Mouse (Mus musculus): ENCODE results near the gene Ralgapa1.
"Not testable (repeated sequence)": the region's sequence is repeated elsewhere in the genome, so short reads cannot be mapped to it uniquely, and the experiment has no call there.

Gene Ralgapa1

DNA sequence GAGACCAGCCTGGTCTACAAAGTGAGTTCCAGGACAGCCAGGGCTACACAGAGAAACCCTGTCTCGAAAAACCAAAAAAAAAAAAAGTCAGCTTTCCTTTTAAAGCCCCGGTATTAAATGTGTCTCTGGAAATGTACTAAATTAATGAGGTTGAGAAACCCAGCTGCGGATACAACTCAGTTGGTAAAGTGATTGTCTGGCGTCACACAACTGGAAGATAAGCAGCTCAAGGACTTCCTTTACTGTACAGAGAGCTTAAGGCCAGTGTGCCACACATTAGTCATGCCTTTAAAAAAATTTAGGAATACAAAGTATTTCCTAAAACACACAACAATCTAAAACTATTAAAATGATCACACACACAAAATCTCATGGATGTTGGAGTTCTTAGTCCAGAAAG, 22.2 kb downstream of the Ralgapa1 start:
- DNase-seq: no peak

DNA sequence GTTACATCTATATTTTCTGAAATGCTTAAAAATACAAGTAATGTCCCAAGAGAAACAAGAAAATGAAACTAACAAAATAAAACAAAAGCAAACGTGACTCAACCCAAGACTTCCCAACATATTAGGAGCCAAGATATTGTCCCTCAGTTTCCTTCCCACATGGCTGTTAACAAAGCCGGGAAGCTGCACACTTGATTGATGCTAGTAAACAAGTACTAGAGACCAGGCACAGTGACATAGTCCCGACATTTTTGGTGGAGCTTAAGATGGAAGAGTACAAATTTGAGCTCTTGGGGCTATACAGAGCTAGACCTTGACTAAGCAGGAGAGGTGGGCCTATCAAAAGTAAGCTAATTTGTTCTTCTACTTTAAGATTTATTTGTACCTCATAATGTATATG, 23.9 kb downstream of the Ralgapa1 start:
- no peak for DNase-seq

DNA sequence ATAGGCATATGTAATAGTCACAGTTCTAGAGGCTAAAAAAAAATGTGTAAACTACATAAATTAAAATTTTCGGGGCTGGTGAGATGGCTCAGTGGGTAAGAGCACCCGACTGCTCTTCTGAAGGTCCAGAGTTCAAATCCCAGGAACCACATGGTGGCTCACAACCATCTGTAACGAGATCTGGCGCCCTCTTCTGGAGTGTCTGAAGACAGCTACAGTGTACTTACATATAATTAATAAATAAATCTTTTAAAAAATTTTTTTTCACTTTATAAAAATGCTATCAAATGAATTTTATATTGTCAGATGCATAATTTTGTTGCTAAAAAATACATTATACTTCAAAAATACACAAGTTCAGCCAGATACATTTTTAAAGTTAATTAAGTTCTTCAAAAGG, 26.5 kb downstream of the Ralgapa1 start:
- DNase-seq: not testable (repeated sequence)

DNA sequence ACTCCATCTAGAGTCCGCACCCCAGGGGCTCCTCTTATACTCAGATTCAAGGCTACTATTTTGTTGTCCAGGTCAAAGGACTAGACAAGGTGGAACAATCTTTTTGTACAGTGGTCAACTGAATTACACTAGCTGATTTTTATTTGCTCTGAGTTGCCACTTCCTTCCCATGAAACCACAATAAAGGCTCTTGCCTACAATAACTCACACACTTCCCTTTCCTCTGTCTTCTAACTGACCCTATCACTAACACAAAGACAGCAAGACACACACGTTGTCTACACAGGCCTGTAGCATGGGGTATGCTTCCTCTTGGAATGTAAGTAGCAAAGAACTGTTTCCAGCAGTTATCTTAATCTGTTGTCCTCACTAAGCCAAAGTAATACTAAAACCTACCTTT, 35.7 kb downstream of the Ralgapa1 start:
- DNase-seq: no peak

DNA sequence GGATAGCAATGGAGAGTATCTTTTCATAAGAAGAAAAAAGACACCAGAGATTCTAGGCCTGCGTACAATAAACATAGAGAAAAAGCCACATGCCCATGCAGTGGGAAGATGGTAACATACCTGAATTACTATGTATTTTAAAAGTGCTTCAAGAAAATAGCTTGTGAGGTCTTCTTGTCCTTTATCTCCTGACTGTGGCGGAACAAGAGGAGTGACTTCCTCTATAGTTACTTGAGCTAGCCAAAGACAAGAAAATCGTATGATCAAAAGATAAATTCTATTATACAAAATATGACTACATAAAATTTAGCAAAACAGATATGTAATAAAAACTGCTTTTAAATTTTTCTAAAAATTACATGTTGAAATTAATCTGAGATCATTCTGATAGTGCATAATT, 38.3 kb downstream of the Ralgapa1 start:
- no peak for DNase-seq

DNA sequence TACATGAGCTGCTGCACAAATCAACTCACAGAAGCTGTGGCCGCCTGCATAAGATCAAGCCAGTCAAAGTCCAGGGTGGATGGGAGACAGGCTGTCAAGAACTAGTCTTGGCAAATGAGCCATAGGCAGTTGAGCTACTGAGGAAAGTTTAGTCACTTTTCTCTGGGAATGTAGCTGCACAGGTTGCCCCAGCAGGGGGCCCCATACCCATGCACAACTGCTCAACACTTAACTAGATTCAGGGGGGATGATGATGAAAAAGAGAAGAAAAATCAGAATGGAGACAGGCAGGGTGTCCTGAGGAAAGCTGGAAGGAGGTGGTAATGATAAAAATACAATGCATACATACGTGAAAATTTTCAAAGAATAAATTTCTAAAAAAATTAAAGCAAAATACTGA, 42.7 kb downstream of the Ralgapa1 start:
- DNase-seq: peak; percentile 40

DNA sequence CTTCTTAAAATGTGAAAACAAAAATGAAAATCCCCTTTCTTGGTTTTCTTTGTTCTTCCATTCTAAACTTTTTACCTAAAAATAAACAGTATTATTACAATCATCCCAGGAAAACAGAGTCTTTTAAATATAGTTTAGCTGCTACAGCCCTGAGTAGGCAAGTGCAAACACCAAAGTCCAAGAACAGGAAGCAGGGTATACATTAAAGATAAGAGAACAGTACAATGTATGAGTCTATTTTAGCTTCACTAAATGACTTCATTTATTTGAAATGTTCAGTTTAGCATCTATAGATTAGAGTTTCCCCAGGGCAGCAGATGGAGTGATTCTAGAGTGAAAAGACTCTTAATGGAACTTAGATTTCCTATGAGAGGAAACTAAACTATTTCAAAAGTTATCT, 43.6 kb downstream of the Ralgapa1 start:
- no peak for DNase-seq

DNA sequence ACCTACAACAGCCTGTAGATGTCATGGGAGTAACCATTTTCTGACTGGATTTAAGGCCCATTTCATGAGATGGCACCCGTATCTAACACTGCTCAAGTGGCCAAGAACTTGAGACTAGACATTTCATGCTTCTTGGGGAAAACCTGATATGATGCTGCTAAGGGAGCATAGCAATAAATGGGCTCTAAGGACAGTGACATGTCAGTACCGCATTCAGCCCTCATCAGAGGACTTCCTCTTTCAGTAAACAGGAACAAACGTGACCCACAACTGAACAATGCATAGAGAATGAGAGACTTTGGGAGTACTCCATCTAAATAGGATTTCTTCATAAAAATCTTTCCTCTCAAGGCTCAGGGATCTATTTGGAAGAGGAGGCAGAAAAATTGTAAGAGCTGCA, 46.7 kb downstream of the Ralgapa1 start:
- DNase-seq: no peak

DNA sequence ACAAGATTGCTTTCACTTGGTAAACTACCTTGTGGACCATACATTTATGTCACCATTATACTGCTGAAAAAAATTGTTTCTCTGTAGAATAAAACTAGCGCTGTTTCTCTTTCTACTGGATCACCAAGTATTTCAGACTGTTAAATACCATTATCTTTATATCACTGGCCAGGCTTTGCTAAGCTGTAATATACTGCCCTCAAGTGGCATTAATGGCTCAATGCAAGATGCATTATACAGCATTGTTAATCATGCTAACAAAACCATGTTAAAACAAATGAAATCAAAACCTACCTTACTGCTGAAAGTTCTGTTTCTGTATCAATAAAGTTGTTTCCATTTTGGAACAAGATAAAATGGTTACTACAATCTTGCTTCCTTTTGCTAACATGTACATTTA, 100.6 kb downstream of the Ralgapa1 start:
- no peak for DNase-seq

DNA sequence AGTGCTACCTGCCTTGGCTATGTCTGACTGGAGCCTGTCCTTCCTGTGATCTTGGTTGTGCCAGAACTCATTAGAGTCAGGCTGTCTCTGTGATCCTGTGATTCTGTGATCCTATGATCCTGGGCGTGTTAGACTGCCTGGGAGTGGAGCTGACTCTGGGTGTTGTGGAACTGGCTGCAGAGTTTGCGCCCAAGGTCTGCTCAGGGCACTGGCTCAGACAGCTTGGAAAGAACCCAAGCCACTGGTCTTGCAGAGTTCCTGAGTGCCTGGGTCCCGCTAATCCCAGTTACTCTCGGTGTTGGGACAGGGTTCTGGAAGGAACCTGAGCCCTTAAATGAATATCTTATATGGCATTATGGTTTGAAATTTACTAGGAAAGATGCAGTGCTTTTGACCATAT, 115.1 kb downstream of the Ralgapa1 start:
- DNase-seq: no peak

DNA sequence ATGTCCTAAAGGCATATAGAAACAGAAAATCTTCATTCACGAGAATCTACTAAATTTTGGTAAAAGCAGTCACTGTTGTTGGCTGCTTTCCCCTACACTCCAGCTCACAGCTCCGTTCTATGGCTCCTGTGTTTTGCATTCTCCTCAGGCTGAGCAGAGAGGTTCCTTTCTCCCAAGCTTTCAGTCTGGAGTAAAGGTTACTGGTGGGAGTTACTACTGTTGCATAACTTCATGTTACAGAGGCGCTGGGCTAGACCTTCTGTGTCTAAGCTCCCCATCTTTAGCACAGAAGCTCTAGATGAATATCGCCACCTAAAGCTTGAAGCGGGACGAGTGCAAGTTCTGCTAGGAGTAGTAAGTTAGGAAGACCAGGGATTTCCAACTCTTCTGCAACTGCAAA, 154.3 kb downstream of the Ralgapa1 start:
- no peak for DNase-seq

DNA sequence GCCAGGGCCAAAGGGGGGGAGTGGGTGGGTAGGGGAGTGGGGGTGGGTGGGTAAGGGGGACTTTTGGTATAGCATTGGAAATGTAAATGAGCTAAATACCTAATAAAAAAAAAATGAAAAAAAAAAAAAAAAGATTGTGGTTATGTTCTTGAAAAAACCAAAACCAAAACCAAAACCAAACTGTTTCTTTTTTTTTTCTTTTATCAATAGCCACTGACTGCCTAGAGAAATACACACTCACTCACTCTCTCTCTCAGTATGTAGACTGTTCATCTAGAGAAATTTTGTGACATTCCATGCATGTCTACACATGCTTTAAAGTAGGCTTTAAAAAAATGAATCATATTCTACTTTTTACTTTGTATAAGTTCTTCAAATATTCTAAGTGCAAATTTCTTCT, 157.8 kb downstream of the Ralgapa1 start:
- not testable (repeated sequence) for DNase-seq

DNA sequence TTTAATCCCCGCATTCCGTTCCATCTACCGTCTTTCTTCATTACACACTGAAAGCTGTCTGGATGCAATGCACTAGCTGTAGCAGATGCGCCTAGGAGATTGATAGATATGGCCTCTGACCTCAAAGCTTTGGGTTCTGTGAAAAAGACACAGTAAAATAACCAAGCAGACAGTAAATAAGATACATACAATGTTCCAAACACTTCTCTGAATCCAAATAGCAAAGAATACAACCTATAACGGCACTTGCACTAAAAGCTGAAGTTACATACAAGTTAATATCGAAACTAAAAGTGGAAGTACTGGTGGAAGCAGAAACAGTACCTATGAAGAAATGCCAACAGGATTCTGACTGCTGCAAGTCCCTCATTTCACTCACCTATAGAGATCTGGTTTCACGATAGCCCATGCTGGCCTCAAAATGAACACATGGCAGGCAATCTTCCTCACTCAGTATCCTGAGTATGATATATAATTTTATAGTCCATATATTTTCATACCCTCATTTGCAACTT, 172.9 kb downstream of the Ralgapa1 start:
- DNase-seq: no peak

DNA sequence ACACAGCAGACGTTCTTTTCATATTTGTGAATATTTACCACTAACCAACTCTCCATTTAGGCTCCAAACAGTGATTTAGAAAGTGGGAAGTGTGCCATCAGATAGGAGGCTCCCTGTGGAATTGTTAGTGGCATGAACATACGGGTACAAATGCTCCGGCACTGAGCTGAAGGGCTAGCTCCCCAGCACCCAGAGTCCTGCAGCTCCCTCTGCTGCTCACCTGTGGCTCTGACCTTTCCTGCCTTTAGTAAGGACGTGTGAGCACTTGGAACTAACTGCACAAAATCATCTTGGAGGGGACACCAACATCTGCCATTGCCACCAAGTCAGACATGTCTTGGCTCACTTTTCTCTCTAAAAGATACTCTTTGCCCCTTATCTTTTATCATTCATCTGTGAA, 194.3 kb downstream of the Ralgapa1 start:
- peak; percentile 5 for DNase-seq

DNA sequence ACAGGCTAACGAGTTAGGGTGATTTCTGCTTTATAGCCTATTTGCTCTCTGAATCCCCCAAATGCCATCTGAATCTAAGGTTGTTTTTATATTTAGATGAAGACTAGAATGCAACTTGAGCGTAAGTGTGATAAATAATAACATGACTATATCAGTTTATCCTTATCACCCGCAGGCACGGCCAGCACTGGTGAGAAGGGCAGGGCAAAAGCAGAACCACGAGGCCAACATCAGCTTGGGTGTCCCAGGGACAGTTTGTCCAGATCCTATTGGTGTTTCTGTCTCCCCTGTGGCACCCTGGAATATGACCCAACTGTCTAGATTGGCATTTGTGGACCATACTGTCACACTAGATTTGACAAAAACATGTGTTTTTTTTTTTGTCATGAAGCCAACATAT, 197.7 kb downstream of the Ralgapa1 start:
- no peak for DNase-seq

DNA sequence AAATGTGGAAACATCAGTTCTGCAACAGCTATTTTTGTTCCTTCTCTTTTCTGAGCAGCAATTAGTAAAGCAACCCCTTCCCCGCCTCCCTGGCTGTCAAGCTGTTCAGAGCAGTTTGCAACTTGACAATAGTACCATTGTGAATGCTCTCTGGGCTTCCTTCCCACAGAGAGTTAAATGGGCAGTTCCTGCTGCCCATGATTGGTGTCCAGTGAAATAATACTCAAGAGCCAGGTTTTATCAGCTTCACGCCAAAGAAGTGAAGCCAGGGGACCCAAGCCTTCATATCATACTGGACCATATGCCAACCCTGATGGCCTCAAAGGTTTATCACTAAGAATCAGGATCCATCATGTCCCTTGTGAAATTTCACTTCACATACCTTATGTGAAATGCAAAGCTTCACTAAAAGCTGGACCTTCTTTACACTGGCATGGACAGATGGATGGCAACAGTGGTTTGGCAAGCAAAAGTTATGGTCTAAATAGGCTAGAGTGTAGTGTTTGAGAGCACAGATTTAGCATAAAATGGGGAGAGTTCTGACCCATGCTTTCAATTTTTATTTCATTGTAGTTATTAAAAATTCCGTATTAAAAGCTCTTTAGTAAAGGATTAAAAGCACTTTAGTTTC, 198.2 kb downstream of the Ralgapa1 start:
- DNase-seq: no peak

DNA sequence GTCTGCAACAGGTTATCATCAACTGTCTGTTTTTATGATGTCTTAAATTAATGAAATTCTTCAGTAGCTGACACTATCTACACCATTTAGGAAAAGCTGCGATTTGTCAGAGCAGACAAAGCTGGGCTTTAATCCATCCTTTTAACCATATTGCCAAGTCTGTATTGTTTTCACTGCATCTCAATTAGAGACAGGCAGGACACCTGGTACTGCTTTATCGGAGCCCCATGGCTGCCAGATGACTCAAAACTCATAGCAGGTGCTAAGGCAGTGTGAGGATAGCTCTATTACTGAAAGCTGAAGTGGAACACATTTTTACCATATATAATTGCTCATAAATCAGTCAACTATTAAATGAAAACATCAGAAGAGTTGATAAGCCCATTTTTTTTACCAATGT, 200.6 kb downstream of the Ralgapa1 start:
- no peak for DNase-seq

DNA sequence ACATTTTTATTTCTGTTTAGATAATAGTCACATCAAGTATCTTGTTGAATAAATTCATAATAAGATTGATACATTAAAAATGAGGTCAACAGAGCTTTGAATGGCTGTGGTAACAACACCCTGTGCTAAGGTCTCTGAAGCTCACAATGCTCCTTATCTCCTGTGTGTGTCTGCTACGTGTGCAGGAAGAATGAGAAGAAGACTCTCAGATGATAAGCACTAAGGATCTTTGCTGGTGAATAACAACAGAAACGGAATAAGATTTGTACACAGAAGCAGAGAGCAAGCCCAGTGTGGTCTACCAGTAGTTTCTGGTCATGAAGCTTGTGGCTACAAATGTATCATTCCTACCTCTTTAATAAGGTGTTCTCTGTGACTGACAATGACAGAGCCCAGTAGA, 210.2 kb downstream of the Ralgapa1 start:
- DNase-seq: no peak

DNA sequence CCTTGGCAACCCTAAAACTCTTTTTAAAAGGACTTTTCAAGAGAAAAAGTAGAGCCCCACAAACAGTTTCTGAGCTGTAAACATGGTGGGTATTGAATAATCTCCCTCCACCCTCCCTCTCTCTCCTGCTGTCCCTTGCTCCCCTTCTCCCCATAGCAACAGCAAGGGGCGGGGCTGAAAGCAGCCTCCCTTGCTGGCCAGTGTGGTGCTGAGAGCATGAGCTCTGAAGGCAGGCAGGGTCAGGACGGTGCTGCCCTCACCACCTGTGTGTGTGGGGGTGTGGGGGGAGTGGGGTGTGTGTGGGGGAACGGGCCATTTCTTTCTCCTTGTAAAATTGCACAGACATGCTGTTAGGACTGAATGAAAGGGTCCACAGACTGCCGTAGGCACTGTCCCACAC, 213.1 kb downstream of the Ralgapa1 start:
- DNase-seq: no peak

DNA sequence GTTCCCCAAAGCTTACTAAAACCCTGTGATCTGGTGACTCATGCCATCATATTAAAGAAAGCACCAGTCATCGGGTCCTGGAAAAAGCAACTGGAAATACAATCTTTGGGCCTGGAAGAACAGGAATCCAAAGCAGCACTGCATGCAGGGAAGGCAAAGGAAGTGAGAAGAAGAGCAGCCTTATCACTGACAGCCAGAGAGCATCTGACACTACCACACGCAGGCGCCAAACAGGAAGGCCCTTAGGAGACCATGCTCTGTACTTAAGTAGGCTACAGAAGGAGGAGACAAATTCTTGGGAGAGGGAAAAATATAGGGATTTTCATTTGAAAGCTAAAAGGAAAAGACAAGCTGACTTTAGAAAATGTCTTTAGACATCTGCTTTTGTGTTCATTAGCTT, 216.6 kb downstream of the Ralgapa1 start:
- no peak for DNase-seq

DNA sequence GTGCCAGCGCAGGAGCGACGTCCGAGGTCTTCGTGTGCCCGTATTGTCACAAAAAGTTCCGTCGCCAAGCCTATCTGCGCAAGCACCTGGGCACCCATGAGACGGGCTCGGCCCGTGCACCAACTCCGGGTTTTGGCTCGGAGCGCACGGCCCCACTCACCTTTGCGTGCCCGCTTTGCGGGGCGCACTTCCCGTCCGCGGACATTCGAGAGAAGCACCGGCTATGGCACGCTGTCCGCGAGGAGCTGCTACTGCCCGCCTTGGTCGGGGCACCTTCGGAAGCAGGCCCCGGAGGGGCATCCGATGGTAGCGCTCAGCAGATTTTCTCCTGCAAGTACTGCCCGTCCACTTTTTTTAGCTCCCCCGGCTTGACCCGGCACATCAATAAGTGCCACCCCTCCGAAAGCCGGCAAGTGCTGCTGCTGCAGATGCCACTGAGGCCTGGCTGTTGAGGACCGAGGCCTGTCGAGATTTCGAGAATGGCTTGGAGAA, 220.4 kb downstream of the Ralgapa1 start:
- no peak for DNase-seq

DNA sequence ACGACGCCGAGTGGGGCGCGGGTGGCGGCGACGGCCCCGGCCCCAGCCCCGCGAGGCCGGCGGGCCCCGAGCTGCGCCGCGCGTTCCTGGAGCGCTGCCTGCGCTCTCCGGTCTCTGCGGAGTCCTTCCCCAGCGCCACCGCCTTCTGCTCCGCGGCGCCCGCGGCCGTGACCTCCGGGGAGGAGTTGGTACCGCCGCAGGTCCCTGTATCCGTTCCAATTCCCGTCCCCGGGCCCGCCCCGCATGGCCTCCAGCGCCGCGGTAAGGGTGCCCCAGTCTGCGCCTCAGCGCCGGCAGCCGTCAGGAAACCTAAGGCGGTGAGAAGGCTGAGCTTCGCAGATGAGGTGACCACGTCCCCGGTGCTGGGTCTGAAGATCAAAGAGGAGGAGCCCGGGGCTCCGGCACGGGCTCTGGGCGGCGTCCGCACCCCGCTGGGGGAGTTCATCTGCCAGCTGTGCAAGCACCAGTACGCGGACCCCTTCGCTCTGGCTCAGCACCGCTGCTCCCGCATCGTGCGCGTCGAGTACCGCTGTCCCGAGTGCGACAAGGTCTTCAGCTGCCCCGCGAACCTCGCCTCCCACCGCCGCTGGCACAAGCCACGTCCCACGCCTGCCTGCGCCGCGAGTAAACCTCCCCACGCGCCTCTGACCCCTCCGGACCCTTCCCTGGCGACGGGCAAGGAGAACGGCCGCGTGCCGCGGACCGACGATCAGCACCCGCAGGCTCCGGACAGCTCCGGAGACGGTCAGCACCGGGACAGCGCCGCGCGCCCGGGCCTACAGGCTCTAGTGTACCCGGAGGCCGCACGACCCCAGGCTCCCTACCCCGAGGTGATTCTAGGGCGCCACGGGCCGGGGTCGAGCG, 221.1 kb downstream of the Ralgapa1 start:
- DNase-seq: peak; percentile 29

DNA sequence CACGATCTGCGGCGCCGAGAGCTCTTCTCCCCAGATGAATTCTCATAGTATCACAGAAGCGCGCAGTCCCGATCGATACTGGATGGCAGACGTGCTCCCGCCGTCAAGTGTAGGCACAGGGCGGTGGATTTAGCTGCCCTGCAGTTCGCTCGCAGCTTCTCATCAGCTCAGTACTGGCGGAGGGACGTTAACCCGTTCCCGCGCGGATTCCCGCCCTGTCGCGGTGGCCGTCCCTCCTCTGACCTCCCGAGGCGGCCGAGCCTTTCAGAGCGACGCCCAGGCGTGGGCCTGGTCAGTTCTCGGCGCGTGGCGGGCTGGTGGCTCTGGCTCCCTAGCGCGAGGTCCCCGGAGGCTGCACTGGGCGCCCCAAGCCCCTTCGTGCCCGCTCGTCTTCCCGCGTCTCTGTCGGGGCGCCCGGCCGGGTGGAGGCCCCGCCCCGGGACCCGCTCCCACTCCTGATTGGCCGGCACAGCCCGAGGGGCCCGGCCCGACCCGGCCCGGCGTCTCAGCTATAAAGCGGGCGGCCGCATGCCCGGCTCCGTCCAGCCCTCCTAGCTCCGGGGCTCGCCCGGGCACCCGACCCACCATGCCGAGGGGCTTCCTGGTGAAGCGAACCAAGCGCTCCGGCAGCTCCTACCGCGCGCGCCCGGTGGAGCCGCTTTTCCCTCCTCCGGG, 221.9 kb downstream of the Ralgapa1 start, which contains the start of gene Insm2:
Gene Insm2 (plus strand): TSS at position 541 of the 675 bp plus-strand sequence.
- DNase-seq: no peak

DNA sequence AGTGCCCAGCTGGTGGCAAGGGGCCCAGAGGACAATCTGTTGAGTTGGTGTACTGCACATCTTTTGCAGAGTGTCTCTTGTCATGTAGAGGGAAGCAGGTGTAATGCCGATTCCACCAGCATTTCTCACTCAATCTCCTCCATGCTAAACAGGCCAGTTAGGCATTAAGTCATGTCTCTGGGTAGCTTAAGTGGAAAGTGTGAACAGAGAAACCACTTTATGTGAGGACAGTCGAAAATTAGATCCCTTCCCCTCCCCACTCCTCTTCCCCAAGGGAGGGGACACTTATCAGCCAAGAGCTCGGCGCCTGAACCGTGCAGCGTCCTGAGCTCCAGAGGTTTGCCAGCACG, 222.5 kb downstream of the Ralgapa1 start:
- DNase-seq: no peak

Measured in thymus, postnatal 25 days (tissue).